Mouse (Mus musculus) ovary, adult 18-20 months (tissue): Measurements from ENCODE around the gene Whrn.

Experiments
- DNase-seq: peaks from one replicate; pipeline ENCODE4 v3.0.0; 2022; ENCODE audit warnings: low spot score, mixed read lengths

The Whrn gene

DNA sequence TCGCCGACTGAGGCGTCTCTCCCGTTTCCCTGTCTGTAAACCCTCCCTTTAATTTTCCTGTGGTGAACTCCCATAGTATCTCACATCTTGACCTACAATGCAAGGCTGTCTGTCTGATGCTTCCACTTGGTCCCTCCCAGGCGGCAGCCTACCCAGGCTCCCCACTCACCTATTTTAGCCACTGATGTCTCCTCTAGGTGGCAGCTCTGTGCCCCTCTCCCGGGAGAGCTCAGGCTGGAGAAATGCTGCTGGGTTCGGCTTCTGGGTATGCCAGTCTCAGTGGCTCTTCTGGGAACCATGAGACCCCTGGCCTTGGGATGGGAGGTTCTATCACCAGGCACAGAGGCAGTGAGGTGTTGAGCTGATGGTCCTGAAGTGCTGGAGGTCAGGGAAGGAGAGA is 118.3 kb downstream of the Whrn start:
- DNase-seq, result no peak

DNA sequence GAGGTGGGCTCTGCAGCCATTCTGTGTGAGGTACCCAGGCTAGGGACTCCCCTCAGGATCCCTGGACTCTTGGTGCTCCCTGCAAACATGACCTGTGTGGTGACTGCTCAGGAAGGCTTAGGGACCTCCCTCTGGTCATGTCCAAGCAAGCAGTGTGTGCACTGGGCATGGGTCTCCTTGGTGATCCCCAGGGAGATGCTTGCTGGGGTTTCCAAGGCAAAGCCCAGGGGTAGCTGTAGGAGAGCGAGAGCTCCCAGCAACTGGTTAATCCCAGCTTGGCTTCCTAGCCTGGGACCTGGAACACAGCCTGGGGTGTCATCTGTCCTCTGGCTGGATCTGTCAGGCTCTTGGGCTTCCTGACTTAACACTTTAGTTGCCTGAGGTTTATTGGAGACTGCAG is 120.4 kb downstream of the Whrn start:
- DNase-seq, result no peak

DNA sequence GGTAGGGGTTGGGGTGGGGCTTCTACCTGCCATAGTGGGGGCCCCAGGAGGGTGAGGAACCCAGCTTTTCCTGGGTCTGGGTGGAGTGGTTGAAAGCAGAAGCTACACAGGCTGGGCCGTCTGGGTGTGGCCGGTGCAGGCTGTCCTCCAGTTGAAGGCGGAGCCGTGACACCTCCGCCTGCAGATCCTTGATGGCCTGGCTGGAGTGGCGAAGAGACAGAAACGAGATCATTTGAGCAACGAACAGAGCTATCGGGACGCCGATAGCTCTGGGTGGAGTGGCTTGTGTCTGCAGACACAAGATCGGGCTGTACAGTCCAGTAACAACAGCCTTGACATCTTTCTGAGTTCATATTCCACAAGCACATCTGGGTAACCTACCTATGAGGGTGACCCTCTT is 121.5 kb downstream of the Whrn start:
- DNase-seq, result no peak

DNA sequence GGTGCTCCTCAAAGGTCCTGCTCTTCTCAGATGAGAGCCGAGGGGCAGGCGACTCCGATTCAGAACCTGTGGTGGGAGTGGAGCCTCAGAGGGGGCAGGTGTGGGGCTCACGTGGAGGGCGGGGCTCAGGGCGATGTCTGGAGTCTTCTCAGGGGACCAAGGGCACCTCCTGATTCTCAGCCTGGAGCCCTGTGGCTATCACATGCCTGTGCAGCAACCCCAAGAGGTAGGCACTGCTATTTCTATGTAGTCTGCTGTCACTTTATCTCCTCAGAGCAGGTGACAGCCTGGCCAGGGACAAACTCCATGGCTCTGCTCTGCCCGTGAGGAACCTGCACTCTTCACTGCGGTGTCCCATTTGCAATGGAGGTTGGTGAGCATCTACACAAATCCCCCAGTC is 122.4 kb downstream of the Whrn start:
- no peak for DNase-seq

DNA sequence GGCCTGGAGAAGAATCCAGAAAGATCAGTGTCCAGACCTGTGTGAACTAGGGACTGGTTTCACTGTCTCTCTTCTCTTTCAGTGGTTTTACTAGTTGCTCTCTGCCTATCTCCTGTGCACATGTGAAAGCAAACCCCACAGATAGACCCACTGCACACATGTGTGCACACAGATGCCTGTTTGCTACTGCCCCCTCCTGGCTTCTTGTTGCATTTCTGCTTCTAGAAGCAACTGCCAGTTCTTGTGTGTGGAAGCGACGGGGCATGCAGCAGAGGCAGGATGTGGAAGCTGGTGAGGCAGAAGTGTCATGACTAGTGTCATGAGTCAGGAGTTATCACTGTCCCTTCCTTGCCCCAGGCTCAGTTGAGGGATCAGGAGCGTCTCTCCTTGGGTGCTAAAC is 123.9 kb downstream of the Whrn start:
- DNase-seq, result no peak

DNA sequence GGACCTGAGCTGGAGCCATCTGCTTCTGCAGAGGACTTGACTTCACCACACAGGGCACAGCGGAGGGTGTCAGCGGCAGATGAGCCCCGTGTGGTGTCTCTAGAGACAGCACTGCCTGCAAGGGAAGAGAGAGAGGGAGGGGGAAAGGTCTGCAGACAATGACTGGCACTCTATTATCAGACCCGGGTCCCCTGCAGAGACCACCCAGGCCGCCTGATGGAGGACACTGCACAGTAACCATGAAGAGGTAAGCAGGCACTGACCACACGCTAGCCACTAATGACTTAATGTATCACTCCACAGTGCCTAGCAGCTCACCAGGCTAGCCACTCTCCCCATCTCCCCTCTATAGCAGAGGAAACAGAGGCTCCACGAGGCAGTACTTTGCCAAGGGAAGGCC is 124.9 kb downstream of the Whrn start:
- DNase-seq, result no peak

DNA sequence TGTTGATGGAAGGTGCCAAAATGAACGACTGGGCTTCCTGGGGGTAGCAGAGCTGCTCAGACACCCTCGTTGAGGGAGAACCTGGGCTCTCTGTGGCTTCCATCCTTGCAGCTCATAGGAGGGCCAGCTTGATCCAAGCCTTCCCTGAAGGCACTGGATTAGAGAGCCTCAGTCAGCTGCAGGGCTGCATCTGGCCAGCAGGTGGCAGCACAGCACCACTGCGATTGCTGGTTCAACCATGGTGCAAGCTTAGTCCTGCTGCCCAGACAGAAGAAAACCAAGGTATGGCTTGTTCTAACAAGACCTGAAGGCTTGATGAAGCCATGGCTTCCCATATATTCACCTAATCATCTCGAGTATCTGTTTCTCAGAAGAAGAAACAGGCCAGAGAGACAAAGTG is 127.2 kb downstream of the Whrn start:
- peak; percentile 43 for DNase-seq
